Mouse (Mus musculus): ENCODE results near the gene Slc18b1. TPM values are rescaled to one million over a fixed set of nuclear protein-coding genes. Genes with fewer than 3 reads are reported as not detected.
A peak's percentile ranks its signal among the peaks of the same experiment; 100 is the strongest.

Gene Slc18b1
- total and polyA plus RNA-seq, 3 experiments: not detected

GRCm38 (mm10) chr10:23815168-23815567 is 18.4 kb downstream of the Slc18b1 start:
- no peak for ATAC-seq (ENCODE audit: extremely low read depth, insufficient number of reproducible peaks, low FRiP score, poor library complexity, severe bottlenecking)
- no peak for DNase-seq (ENCODE audit: low spot score)
- Histone ChIP-seq H3K4me1 (ENCODE audit: insufficient read depth, low read depth, low read length) (no peaks in the 10 kb centered on the region), H3K27me3 (ENCODE audit: insufficient read depth, low read length) (peaks cover 3% of the 10 kb centered on the region), H3K4me3 (ENCODE audit: low read depth, low read length) (no peak overlapping the region), H3K9me3 (replicated peaks) (no peaks in the 10 kb centered on the region), H3K36me3 (replicated peaks) (no peaks in the 10 kb centered on the region)
- TF ChIP-seq GATA1 (IDR thresholded peaks at IDR 0.05; ENCODE audit: borderline replicate concordance, low read length) (no peak), CTCF (IDR thresholded peaks at IDR 0.05; ENCODE audit: low read depth, low read length) (peak; percentile 83), GATA2 (IDR thresholded peaks at IDR 0.05; ENCODE audit: borderline replicate concordance, low read depth, low read length) (no peak), POLR2AphosphoS5 (IDR thresholded peaks at IDR 0.05; ENCODE audit: insufficient replicate concordance, low read depth, low read length) (no peak), TAL1 (conservative IDR thresholded peaks at IDR 0.05; ENCODE audit: low read depth, low read length) (no peak)

DNA sequence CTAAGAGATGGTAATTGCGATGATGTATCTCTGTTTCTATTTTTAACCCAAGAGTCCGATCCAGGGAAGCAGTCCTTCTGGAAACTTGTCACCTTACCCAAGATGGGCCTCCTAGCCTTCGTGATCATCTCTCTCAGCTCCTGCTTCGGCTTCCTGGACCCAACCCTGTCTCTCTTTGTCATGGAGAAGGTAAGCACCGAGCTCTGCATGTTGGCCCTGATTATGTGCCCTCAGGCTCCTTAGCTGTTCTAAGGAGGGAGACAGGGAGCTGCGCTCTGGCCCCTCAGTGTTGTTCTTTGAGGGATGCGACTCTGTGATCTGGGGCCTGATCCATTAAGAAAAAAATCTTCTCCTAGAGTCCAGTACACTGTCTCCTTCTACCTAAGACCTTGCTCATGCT is 19.5 kb downstream of the Slc18b1 start:
- TF ChIP-seq CTCF (IDR thresholded peaks at IDR 0.05; ENCODE audit: low read depth, low read length) (no peak), GATA2 (IDR thresholded peaks at IDR 0.05; ENCODE audit: borderline replicate concordance, low read depth, low read length) (no peak), TAL1 (conservative IDR thresholded peaks at IDR 0.05; ENCODE audit: low read depth, low read length) (no peak), POLR2AphosphoS5 (IDR thresholded peaks at IDR 0.05; ENCODE audit: insufficient replicate concordance, low read depth, low read length) (no peak), GATA1 (IDR thresholded peaks at IDR 0.05; ENCODE audit: borderline replicate concordance, low read length) (no peak)
- Histone ChIP-seq H3K4me1 (ENCODE audit: insufficient read depth, low read depth, low read length) (no peaks in the 10 kb centered on the region), H3K27me3 (ENCODE audit: insufficient read depth, low read length) (peaks cover 3% of the 10 kb centered on the region), H3K9me3 (replicated peaks) (no peaks in the 10 kb centered on the region), H3K4me3 (ENCODE audit: low read depth, low read length) (no peak overlapping the region), H3K36me3 (replicated peaks) (no peaks in the 10 kb centered on the region)
- DNase-seq (ENCODE audit: low spot score) (no peak), ATAC-seq (ENCODE audit: extremely low read depth, insufficient number of reproducible peaks, low FRiP score, poor library complexity, severe bottlenecking) (no peak)

DNA sequence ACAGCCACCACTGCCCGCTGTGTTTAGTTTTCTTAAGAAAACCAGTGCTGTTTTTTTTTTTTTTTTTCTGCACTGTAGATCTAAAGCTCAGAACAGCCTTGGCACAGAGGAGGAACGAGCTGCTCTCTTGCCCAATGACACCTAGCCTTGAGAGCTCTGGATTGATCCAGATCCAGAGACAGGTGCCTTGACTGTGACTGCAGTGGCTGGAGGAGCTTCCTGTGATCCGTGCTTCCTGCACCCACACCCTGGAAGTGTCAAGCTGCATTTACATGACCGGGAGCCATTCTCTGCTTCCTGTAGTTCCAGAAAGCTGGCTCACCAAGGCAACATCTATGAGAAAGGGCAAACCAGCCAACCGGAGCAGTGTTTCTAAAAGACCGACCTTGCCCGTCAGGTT is 29.7 kb downstream of the Slc18b1 start:
- Histone ChIP-seq H3K9me3 (replicated peaks) (peaks cover 1% of the 10 kb centered on the region; the same call in 1 of the 2 replicates), H3K4me1 (ENCODE audit: insufficient read depth, low read depth, low read length) (no peaks in the 10 kb centered on the region), H3K4me3 (ENCODE audit: low read depth, low read length) (no peak overlapping the region), H3K36me3 (replicated peaks) (no peaks in the 10 kb centered on the region), H3K27me3 (ENCODE audit: insufficient read depth, low read length) (peaks cover 4% of the 10 kb centered on the region; the same call in 1 of the 2 replicates)
- no peak for DNase-seq (ENCODE audit: low spot score)
- no peak for TF ChIP-seq CTCF (IDR thresholded peaks at IDR 0.05; ENCODE audit: low read depth, low read length)
- no peak for TF ChIP-seq POLR2AphosphoS5 (IDR thresholded peaks at IDR 0.05; ENCODE audit: insufficient replicate concordance, low read depth, low read length)
- TF ChIP-seq GATA1 (IDR thresholded peaks at IDR 0.05; ENCODE audit: borderline replicate concordance, low read length): no peak
- TF ChIP-seq GATA2 (IDR thresholded peaks at IDR 0.05; ENCODE audit: borderline replicate concordance, low read depth, low read length): no peak
- no peak for TF ChIP-seq TAL1 (conservative IDR thresholded peaks at IDR 0.05; ENCODE audit: low read depth, low read length)
- ATAC-seq (ENCODE audit: extremely low read depth, insufficient number of reproducible peaks, low FRiP score, poor library complexity, severe bottlenecking): no peak

DNA sequence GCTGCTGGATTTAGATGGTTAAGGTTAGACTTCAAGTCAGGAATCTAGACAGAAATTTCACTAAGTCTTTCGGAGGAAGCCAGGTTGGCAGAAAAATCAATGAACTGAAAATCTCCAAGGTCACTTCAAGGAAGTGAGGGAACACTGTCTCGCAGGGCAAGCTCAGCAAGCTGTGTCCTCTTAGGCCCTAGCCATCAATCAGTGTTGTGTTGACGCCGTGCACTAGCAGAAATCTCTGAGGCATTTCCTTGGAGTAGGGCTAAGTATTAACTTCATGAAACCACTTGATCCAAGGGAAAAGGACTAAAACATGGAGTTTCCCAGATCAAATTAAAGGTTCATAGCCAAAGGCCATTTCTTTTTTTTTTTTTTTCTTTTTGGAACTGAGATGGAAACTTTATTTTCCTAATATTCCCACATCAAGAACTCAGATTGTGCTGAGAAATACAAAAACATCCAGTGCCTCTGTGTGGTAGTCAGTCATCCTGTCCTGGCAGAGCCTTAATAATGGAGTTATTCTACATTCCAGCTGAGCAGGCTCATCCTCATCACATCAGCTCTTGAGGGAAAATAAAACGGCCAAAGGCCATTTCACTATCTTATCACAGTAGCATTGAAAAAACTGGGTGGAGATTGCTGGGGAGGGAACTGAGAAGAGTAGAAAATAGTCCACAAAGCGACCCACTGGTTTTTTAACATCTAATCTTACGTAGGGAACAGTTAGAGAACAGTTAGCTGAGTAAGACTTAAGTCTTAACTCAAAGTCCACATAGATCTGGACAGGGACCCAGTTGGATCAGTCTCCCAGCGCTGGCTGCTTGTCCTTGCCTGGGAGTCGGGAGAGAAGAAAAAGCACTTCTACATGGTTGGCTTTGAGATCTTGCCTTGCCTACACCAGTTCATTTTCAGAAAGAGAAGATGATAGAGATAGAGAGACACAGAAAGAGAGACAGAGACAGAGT is 39.5 kb downstream of the Slc18b1 start:
- Histone ChIP-seq H3K27me3 (ENCODE audit: insufficient read depth, low read length) (no peaks in the 10 kb centered on the region), H3K9me3 (replicated peaks) (no peaks in the 10 kb centered on the region), H3K36me3 (replicated peaks) (no peaks in the 10 kb centered on the region), H3K4me1 (ENCODE audit: insufficient read depth, low read depth, low read length) (no peaks in the 10 kb centered on the region), H3K4me3 (ENCODE audit: low read depth, low read length) (no peak overlapping the region)
- no peak for DNase-seq (ENCODE audit: low spot score)
- TF ChIP-seq TAL1 (conservative IDR thresholded peaks at IDR 0.05; ENCODE audit: low read depth, low read length) (no peak), GATA1 (IDR thresholded peaks at IDR 0.05; ENCODE audit: borderline replicate concordance, low read length) (no peak), CTCF (IDR thresholded peaks at IDR 0.05; ENCODE audit: low read depth, low read length) (no peak), GATA2 (IDR thresholded peaks at IDR 0.05; ENCODE audit: borderline replicate concordance, low read depth, low read length) (no peak), POLR2AphosphoS5 (IDR thresholded peaks at IDR 0.05; ENCODE audit: insufficient replicate concordance, low read depth, low read length) (no peak)
- no peak for ATAC-seq (ENCODE audit: extremely low read depth, insufficient number of reproducible peaks, low FRiP score, poor library complexity, severe bottlenecking)

- Histone ChIP-seq H3K36me3 (replicated peaks) (no peaks in the 10 kb centered on the region), H3K4me1 (ENCODE audit: insufficient read depth, low read depth, low read length) (no peaks in the 10 kb centered on the region), H3K4me3 (ENCODE audit: low read depth, low read length) (no peak overlapping the region), H3K9me3 (replicated peaks) (no peaks in the 10 kb centered on the region), H3K27me3 (ENCODE audit: insufficient read depth, low read length) (no peaks in the 10 kb centered on the region)
- TF ChIP-seq POLR2AphosphoS5 (IDR thresholded peaks at IDR 0.05; ENCODE audit: insufficient replicate concordance, low read depth, low read length) (no peak), GATA2 (IDR thresholded peaks at IDR 0.05; ENCODE audit: borderline replicate concordance, low read depth, low read length) (no peak), CTCF (IDR thresholded peaks at IDR 0.05; ENCODE audit: low read depth, low read length) (no peak), GATA1 (IDR thresholded peaks at IDR 0.05; ENCODE audit: borderline replicate concordance, low read length) (no peak), TAL1 (conservative IDR thresholded peaks at IDR 0.05; ENCODE audit: low read depth, low read length) (no peak)
- ATAC-seq (ENCODE audit: extremely low read depth, insufficient number of reproducible peaks, low FRiP score, poor library complexity, severe bottlenecking): no peak
- no peak for DNase-seq (ENCODE audit: low spot score)
Measured at GRCm38 (mm10) chr10:23837115-23837514, 40.3 kb downstream of the Slc18b1 start.

- Histone ChIP-seq H3K4me3 (ENCODE audit: low read depth, low read length) (no peak overlapping the region), H3K9me3 (replicated peaks) (no peaks in the 10 kb centered on the region), H3K27me3 (ENCODE audit: insufficient read depth, low read length) (no peaks in the 10 kb centered on the region), H3K4me1 (ENCODE audit: insufficient read depth, low read depth, low read length) (no peaks in the 10 kb centered on the region), H3K36me3 (replicated peaks) (no peaks in the 10 kb centered on the region)
- ATAC-seq (ENCODE audit: extremely low read depth, insufficient number of reproducible peaks, low FRiP score, poor library complexity, severe bottlenecking) (no peak), DNase-seq (ENCODE audit: low spot score) (no peak)
- TF ChIP-seq POLR2AphosphoS5 (IDR thresholded peaks at IDR 0.05; ENCODE audit: insufficient replicate concordance, low read depth, low read length) (no peak), GATA1 (IDR thresholded peaks at IDR 0.05; ENCODE audit: borderline replicate concordance, low read length) (no peak), CTCF (IDR thresholded peaks at IDR 0.05; ENCODE audit: low read depth, low read length) (no peak), TAL1 (conservative IDR thresholded peaks at IDR 0.05; ENCODE audit: low read depth, low read length) (no peak), GATA2 (IDR thresholded peaks at IDR 0.05; ENCODE audit: borderline replicate concordance, low read depth, low read length) (no peak)
Measured at GRCm38 (mm10) chr10:23838910-23839309, 42.1 kb downstream of the Slc18b1 start.

Measured in G1E (cell line).